Mouse (Mus musculus) liver, postnatal 0 days (tissue): ENCODE results near the gene Nmt1. TPM values are rescaled to one million over a fixed set of nuclear protein-coding genes. Genes with fewer than 3 reads are reported as not detected.
A peak's percentile ranks its signal among the peaks of the same experiment; 100 is the strongest.

Experiments
- ATAC-seq: fragments of 200-750 bp; cut with Nextera tagmentation; 2 replicates; pipeline ENCODE4 v1.8.0; 2017; ENCODE audit warnings: mild to moderate bottlenecking, moderate library complexity
- DNase-seq: peaks from one replicate; pipeline ENCODE4 v3.0.0-alpha.2; 2016
- H3K27ac ChIP-seq: fragments of 300-500 bp; sonication (generic); 2 replicates; pipeline ENCODE4 v1.5.1; 2014; ENCODE audit warnings: antibody characterized with exemption, moderate library complexity, mild to moderate bottlenecking, low read depth
- H3K27me3 ChIP-seq: fragments of 300-500 bp; sonication (generic); 2 replicates; pipeline ENCODE4 v1.6.1; 2014; ENCODE audit warnings: low read length, control low read depth, mixed read lengths; ENCODE audit not compliant: insufficient read depth
- H3K36me3 ChIP-seq: fragments of 300-500 bp; sonication (generic); replicated peaks from 2 replicates; pipeline ENCODE4 v1.6.1; 2014; ENCODE audit warnings: mild to moderate bottlenecking, control low read depth, low read length, moderate library complexity, mixed read lengths; ENCODE audit not compliant: insufficient read depth
- H3K4me1 ChIP-seq: fragments of 300-500 bp; sonication (generic); 2 replicates; pipeline ENCODE4 v1.6.1; 2014; ENCODE audit warnings: antibody characterized with exemption, mild to moderate bottlenecking, control low read depth; ENCODE audit not compliant: insufficient read depth
- H3K4me2 ChIP-seq: fragments of 300-500 bp; sonication (generic); 2 replicates; pipeline ENCODE4 v1.6.1; 2014; ENCODE audit warnings: low read depth, mild to moderate bottlenecking, low read length, moderate library complexity, mixed read lengths
- H3K4me3 ChIP-seq: fragments of 300-500 bp; sonication (generic); 2 replicates; pipeline ENCODE4 v1.5.1; 2014; ENCODE audit warnings: low read depth, low read length
- H3K9ac ChIP-seq: fragments of 300-500 bp; sonication (generic); replicated peaks from 2 replicates; pipeline ENCODE4 v1.6.1; 2014; ENCODE audit warnings: mild to moderate bottlenecking, moderate library complexity
- H3K9me3 ChIP-seq: fragments of 300-500 bp; sonication (generic); 2 replicates; pipeline ENCODE4 v1.6.1; 2016; ENCODE audit warnings: mild to moderate bottlenecking, control low read depth, low read length, mixed read lengths
- CTCF ChIP-seq: sonication (generic); IDR thresholded peaks from 2 replicates; pipeline ENCODE4 v1.5.1; 2016; ENCODE audit warnings: antibody characterized with exemption, low read depth
- EP300 ChIP-seq: IDR thresholded peaks from 2 replicates; pipeline ENCODE4 v1.6.1; 2016; ENCODE audit warnings: antibody characterized with exemption, low read depth, mild to moderate bottlenecking
- WGBS: fragments of 180-500 bp; shearing (Covaris S2); extraction: QIAGEN DNeasy Blood & Tissue Kit; methylation state at CpG from one replicate; pipeline ENCODE4 v1.1.7; 2014; ENCODE audit not compliant: insufficient replicate concordance; 5-methylcytosine and 5-hydroxymethylcytosine counted together
- polyA plus RNA-seq: library from polyadenylated mRNA; unstranded; fragments of >200 nt; fragmentation: Nextera tagmentation; extraction: Ambion mirVana; gene quantifications from 2 replicates; pipeline ENCODE4 v1.2.1, GENCODE M21; 2015

Nmt1 gene
- polyA plus RNA-seq, 1 experiment from 2014 or later, result 37.5 TPM

DNA sequence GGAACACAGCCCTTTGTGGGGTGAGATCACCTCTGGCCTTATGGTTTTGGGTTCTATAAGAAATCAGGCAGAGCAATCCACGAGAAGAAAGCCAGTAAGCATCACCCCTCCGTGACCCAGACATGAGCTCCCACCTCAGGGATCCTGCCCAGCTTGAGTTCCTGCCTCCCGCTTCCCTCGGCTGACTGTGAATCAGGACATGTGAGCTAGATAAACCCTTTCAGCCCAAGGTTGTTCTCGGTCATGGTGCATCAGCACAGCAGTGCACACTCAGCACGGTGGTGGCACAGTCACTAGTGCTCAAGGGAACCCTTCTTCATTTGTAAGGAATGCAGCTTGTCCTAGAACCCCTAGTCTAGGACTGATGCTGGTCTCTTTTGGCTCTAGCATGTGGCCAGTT is 9.1 kb upstream of the Nmt1 start:
- DNase-seq, result no peak

DNA sequence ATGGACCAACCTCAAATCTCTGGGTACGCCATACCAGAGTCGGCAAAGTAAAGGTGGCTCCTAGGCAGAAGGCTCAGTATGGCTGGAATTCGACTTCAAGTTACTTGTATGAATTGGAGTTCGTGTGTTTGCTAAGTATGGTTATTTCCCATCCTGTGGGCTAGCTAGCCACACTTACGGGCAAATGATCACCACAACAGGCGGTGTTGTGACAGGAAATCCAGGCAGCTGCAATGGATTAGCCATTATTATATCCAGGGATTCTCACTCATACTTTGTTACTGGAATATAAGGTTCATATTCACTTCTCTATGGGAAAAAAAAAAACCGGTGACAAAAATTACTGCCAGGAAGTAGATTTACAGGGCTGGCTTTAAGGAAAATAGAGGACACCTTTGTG is 8.7 kb upstream of the Nmt1 start:
- TF ChIP-seq CTCF (no peak), EP300 (no peak)
- Histone ChIP-seq H3K9me3 (no peaks in the 10 kb centered on the region), H3K4me3 (no peak overlapping the region), H3K27me3 (no peaks in the 10 kb centered on the region), H3K27ac (no peak overlapping the region), H3K9ac (no peak overlapping the region), H3K4me2 (no peak overlapping the region), H3K36me3 (peaks cover 7% of the 10 kb centered on the region; the same call in 1 of the 2 replicates), H3K4me1 (peaks cover 13% of the 10 kb centered on the region)
- DNase-seq (no peak), ATAC-seq (no peak)
- WGBS, result 83% methylated on average over 7 of the region's 7 CpGs

More for the DNA sequence above, 9.1 kb upstream of the Nmt1 start:
- Histone ChIP-seq H3K4me1 (peaks cover 13% of the 10 kb centered on the region), H3K27ac (no peak overlapping the region), H3K9me3 (no peaks in the 10 kb centered on the region), H3K27me3 (no peaks in the 10 kb centered on the region), H3K9ac (no peak overlapping the region), H3K36me3 (peaks cover 5% of the 10 kb centered on the region; the same call in 1 of the 2 replicates), H3K4me2 (no peak overlapping the region), H3K4me3 (no peak overlapping the region)
- no peak for ATAC-seq
- 68% methylated on average over 6 of the region's 6 CpGs for WGBS
- no peak for TF ChIP-seq EP300
- no peak for TF ChIP-seq CTCF

DNA sequence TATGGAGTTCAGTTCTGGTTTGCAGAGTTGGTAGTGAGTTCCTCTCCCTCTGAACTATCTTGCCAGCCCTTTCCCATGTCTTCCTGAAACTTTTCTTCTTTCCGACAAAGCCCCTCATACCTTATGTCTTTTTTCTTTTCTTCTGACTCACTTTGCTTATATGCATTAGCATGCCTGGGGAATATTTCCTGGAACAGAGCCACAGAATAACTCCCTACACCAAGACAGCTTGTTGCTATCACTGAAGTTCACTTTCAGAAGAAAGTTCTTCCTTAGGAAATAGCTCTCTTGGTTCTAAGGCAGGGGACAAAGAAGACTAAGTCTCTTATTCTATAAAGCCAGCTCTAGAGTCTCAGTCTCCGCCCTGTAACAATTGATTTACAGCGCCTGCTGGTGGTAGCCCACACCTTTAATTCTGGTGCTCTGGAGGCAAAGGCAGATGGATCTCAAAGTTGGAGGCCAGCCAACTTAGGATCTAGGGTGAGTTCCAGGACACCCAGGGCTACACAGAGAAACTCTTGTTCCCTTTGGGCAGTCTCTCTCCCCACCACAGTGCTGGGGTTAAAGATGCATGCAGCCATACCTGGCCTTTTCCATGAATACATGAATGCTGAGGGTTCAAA is 7.2 kb upstream of the Nmt1 start:
- Histone ChIP-seq H3K4me3 (no peak overlapping the region), H3K9ac (no peak overlapping the region), H3K4me1 (peaks cover 12% of the 10 kb centered on the region), H3K27ac (no peak overlapping the region), H3K9me3 (no peaks in the 10 kb centered on the region), H3K4me2 (no peak overlapping the region), H3K27me3 (no peaks in the 10 kb centered on the region), H3K36me3 (peaks cover 15% of the 10 kb centered on the region)
- TF ChIP-seq EP300 (no peak), CTCF (peak; percentile 33)
- ATAC-seq (no peak), DNase-seq (no peak)
- WGBS, result 69% methylated on average over 3 of the region's 3 CpGs

DNA sequence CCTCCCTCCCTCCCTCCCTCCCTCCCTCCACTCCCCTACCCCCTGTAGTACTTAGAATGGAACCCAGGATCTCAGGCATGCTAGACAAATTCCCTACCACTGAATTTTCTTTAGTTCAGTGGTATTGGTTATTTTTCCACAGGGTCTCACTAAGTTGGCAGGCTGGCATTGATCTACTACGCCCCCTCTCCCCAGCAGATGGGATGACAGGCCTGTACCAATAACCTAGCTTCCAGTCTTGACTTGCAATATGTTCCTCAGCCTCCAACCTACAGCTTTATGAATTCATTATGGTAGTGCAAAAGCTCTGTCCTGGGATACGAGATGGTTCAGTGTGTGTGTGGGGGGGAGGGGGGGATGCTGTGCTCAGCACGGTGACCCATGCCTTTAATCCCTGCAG is 4.0 kb upstream of the Nmt1 start:
- Histone ChIP-seq H3K36me3 (peaks cover 16% of the 10 kb centered on the region), H3K27ac (no peak overlapping the region), H3K4me2 (no peak overlapping the region), H3K4me1 (peaks cover 18% of the 10 kb centered on the region), H3K4me3 (no peak overlapping the region), H3K27me3 (no peaks in the 10 kb centered on the region), H3K9ac (no peak overlapping the region), H3K9me3 (no peaks in the 10 kb centered on the region)
- WGBS, result 83% methylated on average over 3 of the region's 3 CpGs
- ATAC-seq (no peak), DNase-seq (no peak)
- TF ChIP-seq EP300, result no peak
- TF ChIP-seq CTCF, result no peak

DNA sequence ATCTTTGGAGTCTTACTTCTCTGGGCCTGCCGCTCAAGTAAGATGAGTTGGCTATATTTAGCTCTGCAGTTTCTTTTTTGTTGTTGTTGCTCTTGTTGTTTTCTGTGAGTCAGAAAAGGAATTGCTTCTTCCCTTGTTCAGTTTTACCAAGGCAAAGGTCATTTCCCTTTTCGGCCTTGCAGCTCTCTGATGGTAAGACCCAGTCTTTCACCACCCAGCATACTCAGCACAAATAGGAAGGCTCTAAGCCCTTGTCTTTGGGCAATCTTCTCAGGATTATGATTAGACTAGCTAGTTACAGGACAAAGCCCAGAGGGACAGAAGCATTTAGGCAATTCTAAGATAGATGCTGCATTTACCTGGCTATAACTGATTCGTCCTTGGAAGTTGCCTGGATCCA is 1.1 kb upstream of the Nmt1 start:
- peak overlapping the region; percentile 73 for H3K4me2 ChIP-seq
- H3K4me1 ChIP-seq, result peaks cover 33% of the 10 kb centered on the region
- H3K9ac ChIP-seq, result peak overlapping the region; percentile 84
- H3K4me3 ChIP-seq, result peak overlapping the region; percentile 74
- no peaks in the 10 kb centered on the region for H3K9me3 ChIP-seq
- 50% methylated on average over 3 of the region's 3 CpGs for WGBS
- no peaks in the 10 kb centered on the region for H3K27me3 ChIP-seq
- no peak for TF ChIP-seq EP300
- TF ChIP-seq CTCF, result no peak
- H3K27ac ChIP-seq, result peak overlapping the region; percentile 96
- ATAC-seq, result no peak
- H3K36me3 ChIP-seq, result peaks cover 14% of the 10 kb centered on the region; the same call in 1 of the 2 replicates
- DNase-seq, result no peak

DNA sequence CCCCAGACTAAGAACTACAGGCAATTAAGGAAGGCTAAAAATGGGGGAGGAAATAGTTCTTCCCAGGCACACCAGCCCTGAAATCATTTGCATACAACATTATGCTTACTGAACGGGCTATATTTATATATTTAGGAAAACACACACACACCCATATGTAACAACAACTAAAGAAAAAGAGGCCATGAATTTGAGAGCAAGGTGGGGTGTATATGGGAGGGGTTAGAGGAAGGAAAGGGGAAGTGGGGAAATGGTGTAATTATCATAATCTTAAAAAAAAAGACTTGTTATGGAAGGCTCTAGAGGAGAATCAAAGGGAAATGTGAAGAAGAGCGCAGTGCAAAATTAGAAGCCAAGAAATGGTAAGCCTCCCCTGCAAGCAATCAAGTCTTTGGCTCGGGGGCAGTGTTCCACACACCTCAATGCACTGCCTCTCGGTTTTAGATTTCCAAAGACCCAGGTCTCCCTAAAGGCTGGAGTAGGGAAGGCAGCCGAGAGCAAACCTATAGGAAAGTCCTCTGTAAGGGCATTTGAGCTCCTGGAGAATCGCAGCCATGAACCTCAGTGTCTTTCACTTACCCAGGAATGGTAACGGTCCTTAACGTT is 317 bp upstream of the Nmt1 start:
- H3K9me3 ChIP-seq, result no peaks in the 10 kb centered on the region
- H3K4me1 ChIP-seq, result peaks cover 36% of the 10 kb centered on the region
- peak overlapping the region; percentile 96 for H3K27ac ChIP-seq
- TF ChIP-seq CTCF (no peak), EP300 (no peak)
- DNase-seq (no peak), ATAC-seq (peak; percentile 12)
- no peaks in the 10 kb centered on the region for H3K27me3 ChIP-seq
- H3K9ac ChIP-seq, result peak overlapping the region; percentile 84
- H3K4me3 ChIP-seq, result peak overlapping the region; percentile 74
- 5% methylated on average over 8 of the region's 8 CpGs for WGBS
- H3K36me3 ChIP-seq, result peaks cover 14% of the 10 kb centered on the region; the same call in 1 of the 2 replicates
- H3K4me2 ChIP-seq, result peak overlapping the region; percentile 73
